Mouse (Mus musculus) splenic B cell, adult 2 months (primary cell): ENCODE data around the gene Kat5.

Source experiments
- DNase-seq: peaks from one replicate; pipeline ENCODE4 v3.0.0-alpha.2; 2011; ENCODE audit warnings: low read depth, low spot score
- H3K27me3 ChIP-seq: 2 replicates; pipeline ENCODE4 v1.6.1; 2012; ENCODE audit warnings: mild to moderate bottlenecking, low read length, moderate library complexity, mixed read lengths; ENCODE audit not compliant: control insufficient read depth, poor library complexity, insufficient read depth, severe bottlenecking
- H3K36me3 ChIP-seq: 2 replicates; pipeline ENCODE4 v1.6.1; 2012; ENCODE audit warnings: mild to moderate bottlenecking, low read length, moderate library complexity, mixed read lengths; ENCODE audit not compliant: control insufficient read depth, poor library complexity, insufficient read depth, severe bottlenecking

Kat5 gene

DNA sequence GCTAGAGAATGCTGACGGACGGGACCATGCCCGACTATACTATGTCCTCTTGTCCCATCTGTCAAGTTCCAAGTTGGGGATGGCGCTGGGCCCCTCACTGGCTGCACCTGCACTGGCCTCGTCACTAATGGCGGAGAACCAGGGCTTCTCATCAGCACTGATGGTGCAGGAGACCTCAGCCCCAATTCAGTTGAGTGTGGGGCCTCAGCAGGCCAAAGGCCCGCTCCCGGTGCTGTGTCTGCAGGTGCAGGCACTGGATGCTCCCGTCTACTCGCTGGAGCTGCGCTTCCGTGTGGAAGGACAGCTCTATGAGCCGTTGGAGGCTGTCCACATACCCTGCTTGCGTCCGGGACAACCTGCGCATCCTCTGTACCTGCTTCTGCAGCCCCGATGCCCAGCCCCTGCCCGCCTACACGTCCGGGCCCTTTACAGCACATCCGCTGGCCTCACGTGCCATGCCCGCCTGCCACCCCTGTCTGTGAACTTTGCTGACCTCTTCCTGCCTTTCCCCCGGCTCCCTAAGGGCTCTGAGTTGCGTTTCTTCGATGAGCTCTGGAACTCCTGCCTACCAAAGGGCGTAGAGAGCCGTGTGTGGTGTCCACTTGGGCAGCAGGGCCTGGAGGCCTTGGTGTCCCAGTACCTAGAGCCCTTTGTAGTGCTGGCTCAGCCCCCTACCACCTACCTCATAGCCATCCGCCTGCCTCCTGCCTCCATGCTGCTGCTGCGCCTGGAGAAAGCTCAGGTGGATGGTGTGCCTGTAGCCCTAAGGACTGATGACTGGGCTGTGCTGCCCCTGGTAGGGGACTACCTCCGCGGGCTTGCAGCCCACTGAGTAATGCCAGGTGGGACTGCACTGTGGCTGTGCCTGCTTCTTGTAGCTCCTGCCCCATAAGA lies 39.4 kb downstream of the Kat5 start:
- peaks cover 7% of the 10 kb centered on the region for H3K36me3 ChIP-seq
- H3K27me3 ChIP-seq, result no peaks in the 10 kb centered on the region
- DNase-seq, result no peak

DNA sequence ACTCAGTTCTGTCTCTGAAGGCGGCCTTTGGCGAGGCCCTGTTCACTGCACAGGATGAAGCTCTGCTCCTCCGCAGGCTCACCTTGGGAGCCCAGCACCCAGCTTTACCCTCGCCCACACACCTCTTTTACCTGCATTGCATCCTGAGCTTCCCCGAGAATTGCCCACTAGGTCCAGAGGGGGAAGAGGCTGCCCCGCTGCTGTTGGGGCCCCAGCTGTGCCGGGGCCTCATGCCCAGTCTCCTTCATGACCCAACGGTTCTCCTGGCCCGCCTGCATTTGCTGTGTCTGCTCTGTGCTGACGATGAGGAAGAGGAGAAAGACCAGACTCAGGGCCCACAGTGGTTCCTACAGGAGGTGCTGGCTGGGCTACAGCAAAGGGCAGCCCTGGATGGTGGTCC lies 40.5 kb downstream of the Kat5 start:
- no peak for DNase-seq

DNA sequence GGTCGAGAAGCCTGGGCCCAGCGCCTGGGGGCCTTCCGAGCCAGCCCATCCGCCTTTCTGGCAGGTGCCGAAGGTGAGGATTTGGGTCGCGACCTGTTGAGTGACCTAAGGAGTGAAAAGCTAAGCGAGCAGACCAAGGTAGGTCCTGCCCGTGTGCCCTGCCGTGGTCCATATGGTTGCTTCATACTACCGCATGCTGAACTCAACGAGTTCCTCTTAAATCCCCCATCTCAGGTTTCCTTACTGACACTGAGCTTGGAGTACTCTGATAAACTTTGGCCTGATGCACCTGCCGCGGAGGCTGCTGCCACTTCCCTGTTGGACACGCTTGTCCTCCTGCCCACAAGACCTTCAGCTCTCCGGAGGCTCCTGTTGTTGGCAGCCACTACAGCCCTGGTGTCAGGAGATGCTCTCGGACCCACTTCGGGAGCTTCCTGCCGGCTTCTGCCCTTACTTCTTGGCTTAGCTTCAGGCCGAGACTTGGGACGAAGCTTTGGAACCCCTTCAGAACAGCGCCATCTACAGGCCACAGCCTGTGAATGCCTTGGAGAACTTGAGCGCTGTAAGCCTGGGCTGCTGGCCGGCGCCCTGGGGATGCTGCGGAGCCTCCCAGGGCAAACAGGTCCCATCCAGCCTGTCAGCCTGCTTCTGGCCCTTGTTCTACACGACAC lies 41.4 kb downstream of the Kat5 start:
- DNase-seq, result peak; percentile 89
- Histone ChIP-seq H3K36me3 (peaks cover 7% of the 10 kb centered on the region), H3K27me3 (no peaks in the 10 kb centered on the region)

More for the DNA sequence above, 40.5 kb downstream of the Kat5 start:
- Histone ChIP-seq H3K27me3 (no peaks in the 10 kb centered on the region), H3K36me3 (peaks cover 7% of the 10 kb centered on the region)

DNA sequence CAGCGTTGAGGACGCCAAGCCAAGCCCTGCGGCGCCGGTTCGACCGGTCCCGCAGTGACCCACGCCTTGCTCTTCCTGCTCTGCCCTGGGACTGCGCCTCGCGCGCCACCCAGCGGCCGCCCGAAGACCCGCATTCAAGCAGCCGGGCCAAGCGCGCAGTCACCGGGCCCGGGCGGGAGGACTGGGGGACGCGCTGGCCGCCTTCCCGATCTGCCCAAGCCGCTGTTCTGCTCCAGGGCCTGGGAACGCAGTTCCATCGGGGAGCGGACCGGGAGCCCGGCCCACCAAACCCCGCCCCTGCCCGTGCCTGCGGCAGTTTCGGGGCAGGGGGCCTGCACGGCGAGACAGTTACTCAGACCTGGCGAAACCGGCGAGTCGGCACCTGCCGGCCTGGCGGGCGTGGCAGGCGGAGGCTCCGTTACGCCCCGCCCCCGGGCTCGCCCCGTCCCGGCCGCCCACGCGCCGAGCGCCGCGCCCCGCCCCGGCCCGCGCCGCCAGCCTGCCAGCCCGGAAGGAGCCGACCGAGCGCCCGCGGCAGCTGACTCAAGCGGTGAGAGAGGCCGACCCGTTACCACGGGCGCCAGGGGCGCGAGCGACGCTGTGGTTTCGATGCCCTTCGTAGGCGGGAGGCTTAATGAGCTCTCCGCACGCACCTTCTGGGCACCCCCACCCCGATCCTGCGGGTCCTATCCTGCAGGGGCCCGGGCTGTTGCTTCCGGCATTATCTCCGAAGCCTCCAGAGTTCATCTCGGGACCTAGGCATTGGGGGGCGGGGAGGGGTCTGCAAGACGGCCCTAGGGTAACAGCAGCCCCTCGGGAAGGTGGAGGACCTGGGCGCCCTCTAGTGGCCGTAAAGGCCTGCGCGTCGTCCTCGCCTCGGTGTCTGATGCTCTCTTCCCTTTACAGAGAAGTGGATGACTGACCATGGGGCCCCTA lies 42.2 kb downstream of the Kat5 start, which contains the start of gene Ap5b1:
Gene Ap5b1, plus strand, starts transcription at position 492 of the 936 bp plus-strand sequence.
- Histone ChIP-seq H3K36me3 (peaks cover 7% of the 10 kb centered on the region), H3K27me3 (no peaks in the 10 kb centered on the region)
- DNase-seq, result peak; percentile 90

DNA sequence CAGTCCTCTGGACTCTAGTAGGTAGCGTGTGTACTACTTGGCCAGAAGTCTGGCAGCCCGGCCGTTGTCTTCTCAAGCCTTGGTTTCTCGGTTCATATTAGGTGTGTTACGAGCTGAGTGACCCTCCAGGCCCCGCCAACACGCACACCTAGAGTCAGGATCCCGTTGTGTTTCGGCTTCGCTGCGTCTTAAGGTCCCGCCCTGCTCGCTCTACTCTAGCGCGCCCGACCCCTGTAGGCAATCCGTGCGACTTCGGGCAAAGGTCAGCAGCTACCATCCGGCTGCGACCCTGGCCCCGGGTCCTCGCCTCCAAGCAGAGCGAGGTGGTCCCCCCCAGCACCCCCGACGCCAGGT lies 42.9 kb downstream of the Kat5 start:
- H3K27me3 ChIP-seq, result no peaks in the 10 kb centered on the region
- DNase-seq, result no peak
- peaks cover 7% of the 10 kb centered on the region for H3K36me3 ChIP-seq

DNA sequence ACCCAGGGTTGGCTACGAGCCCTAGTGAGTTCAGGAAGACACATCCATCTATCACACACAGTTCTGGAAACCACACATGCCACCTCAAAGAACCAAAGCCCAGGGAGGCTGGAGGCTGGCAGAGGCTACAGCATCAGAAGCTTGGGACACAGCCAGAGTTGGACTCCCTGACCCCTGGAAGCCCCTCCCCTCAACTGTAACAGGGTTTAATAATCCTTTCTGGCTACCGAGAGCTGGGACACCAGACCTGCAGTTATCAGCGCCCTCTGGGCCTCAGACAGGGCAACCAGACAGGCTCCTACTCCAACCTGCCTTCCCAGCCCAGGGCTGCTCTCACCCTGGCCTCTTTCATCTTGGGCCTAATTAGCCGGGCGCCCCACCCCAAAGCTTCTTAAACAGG lies 43.7 kb downstream of the Kat5 start:
- peaks cover 7% of the 10 kb centered on the region for H3K36me3 ChIP-seq
- H3K27me3 ChIP-seq, result no peaks in the 10 kb centered on the region
- no peak for DNase-seq

DNA sequence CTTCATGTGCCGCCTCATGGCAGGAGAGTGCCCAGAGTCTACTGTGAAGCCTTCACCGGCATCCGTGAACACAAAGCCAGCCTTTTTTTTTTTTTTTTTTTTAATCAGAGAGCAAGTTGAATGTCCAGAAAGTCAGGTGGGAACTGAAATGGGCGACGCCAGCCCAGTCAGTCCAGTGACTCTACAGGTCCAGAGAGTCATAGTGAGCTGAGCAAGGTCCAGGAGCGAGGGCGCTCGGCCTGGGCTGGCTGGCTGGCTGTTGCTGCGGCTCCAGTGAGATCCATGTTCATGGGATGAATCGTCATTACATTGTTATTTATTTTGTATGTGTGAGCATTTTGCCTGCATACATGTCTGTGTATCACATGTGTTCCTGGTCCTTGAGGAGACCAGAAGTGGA lies 47.3 kb downstream of the Kat5 start:
- H3K36me3 ChIP-seq, result no peaks in the 10 kb centered on the region
- H3K27me3 ChIP-seq, result no peaks in the 10 kb centered on the region; the same call in 1 of the 2 replicates
- no peak for DNase-seq

DNA sequence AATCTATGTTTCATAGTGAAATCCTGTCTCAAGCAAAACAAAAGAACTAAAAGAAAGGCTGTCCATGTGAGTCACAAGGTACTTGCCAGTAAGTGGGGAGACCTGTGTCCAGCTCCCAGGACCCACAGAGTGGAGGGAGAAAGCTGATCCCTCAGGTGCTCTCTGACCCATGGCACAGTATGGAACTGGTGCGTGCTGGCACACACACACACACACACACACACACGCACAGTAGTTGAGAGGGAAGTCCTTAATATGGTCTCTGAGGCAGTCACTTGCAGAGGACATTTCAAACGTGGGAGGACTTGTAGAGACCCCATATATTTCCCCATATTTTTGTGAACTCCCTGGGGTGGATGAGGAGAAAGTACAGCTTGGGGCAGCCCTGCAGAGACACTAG lies 48.2 kb downstream of the Kat5 start:
- peak; percentile 28 for DNase-seq
- Histone ChIP-seq H3K27me3 (no peaks in the 10 kb centered on the region; the same call in 1 of the 2 replicates), H3K36me3 (no peaks in the 10 kb centered on the region)

DNA sequence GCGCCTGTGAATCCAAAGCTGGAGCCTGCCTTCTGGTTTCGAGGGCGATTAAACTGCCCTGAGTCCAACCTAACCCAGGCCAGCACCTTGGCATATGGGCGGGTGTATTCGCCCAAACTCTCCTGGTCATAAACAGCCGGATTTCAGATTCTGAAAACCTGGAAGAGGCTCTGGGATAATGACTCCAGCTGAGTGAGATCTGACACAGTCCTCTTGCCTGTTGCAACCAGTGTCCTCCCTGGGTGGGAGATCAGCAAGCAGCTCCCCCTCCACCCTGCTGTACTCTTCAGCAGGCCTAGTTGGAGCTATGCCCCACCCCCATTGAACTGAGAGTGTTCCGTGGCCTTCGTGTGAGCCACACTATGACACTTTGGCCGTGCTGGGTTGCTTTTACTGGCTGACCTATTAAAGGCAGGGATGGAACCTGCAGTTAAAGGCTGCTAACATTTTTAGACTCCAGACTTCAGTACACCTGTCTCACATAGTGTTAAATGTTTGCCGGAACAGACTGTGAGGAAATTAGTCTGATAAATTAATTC lies 48.7 kb downstream of the Kat5 start:
- Histone ChIP-seq H3K36me3 (no peaks in the 10 kb centered on the region), H3K27me3 (no peaks in the 10 kb centered on the region; the same call in 1 of the 2 replicates)
- DNase-seq, result no peak

DNA sequence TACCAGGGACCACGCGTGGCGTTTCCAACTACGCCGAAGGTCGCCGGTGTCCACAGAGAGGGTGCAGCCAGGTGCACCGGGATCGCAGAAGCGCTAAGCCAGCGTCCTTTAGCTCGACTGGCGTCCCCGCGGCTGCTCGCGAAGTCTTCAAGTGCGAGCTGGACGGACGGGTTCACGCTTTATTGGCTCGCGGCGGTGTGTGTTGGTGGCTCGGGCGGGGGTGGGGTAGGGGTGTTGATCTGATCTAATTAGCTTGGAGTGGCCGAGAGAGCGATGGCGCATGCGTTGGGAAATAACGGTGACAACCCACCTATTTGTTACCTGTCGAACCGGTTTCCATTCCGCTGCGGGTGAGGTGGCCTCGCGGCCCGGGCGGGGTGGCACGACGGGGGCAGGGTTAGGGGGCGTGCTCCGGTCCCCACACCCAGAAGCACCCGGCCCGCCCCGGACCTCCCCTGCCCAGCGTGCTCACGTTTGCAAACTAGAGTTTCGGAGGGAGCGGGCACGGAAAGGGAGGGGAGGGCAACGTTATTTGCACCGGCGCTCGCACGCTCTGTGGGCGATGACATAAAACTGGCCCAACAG lies 49.5 kb downstream of the Kat5 start, which contains the start of gene Ovol1:
Gene Ovol1, minus strand, starts transcription at position 190 of the 585 bp plus-strand sequence.
- H3K36me3 ChIP-seq, result no peaks in the 10 kb centered on the region
- peak; percentile 36 for DNase-seq
- H3K27me3 ChIP-seq, result no peaks in the 10 kb centered on the region; the same call in 1 of the 2 replicates

DNA sequence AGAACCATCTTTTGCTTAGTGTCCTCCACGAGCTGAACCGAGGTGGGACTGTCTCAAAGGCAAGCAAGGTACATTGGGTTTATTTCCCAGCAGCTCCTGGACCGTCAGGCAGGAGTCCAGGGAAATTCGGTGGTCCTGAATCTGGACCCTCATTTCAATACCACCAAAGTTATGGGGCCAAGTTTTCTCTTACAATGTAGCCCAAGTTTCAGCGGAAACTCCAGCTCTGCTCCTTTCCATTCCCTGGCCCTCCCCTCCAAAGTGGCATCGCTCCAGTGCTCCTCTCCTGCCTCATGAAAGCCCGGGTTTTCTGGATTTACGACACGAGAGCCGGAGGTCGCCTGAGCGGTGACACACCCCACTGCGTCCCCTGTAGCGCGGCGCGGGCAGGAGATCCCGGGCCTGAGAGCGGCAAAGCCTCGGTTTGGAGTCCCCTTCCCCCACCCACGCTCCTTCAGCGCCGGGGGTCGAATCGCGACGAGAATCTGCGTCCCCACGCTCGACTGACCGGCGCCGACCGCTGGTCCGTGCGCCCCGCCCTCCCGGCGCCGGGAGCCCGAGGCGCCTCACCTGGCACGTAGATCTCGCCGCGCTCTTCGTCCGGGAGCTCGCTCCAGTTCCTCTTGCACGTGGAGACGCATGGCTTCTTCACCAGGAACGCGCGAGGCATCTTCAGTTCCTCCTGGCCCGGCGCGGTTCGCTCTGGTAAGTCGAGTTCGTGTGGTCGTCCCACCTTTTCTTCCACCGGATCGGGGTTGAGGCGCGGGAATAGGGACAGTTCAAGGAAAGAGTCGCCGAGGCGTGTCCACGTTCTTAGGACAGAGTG lies 50.2 kb downstream of the Kat5 start:
- peak; percentile 45 for DNase-seq

DNA sequence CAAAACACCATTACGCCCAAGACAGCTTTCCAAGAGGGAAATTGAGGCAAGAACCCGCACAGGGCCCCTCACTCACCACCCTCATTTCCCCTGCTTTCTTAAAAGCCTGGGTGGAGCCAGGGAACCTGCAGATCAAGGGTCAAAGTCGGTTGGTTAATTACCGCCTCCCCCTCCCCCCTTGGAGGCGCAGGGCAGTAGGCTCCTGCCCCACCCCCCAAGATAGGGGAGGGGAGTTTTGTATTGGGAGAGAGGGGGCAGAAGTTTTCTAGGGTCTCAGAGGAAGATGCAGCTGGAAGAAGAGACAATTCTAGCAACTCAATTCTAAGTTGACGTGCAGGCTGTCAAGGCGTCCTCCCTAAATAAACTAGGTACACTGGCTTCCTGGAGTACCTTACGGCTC lies 50.8 kb downstream of the Kat5 start:
- no peaks in the 10 kb centered on the region for H3K36me3 ChIP-seq
- no peaks in the 10 kb centered on the region; the same call in 1 of the 2 replicates for H3K27me3 ChIP-seq
- no peak for DNase-seq

More for the DNA sequence above, 50.2 kb downstream of the Kat5 start:
- Histone ChIP-seq H3K27me3 (no peaks in the 10 kb centered on the region; the same call in 1 of the 2 replicates), H3K36me3 (no peaks in the 10 kb centered on the region)

DNA sequence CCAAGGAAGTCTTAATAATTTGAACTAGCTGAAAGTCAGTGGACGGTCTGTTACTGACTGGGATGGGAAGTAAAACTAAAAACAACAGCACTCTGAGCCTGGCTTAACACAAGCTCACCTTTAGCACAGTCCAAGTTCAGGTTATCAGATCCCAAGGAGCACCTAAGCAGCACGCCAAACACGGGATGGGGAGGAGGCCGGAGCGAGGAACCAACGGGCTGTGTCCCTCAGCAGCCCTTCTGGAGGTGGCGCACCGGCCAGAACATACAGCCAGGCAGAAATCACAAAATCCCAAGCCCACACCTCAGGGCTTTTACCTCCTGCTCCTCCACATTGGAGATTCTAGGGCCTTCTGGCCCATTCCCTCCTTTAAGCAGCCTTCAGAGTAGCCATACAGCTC lies 51.3 kb downstream of the Kat5 start:
- DNase-seq, result no peak
- no peaks in the 10 kb centered on the region for H3K36me3 ChIP-seq
- no peaks in the 10 kb centered on the region; the same call in 1 of the 2 replicates for H3K27me3 ChIP-seq
